Mouse (Mus musculus): ENCODE measurements at regions not wholly inside any gene's neighbourhood (a gene's known extent, or its start where the extent isn't known, plus 50 kb on each side); places are given as distances from the start of the nearest gene placed in this dataset.
A peak's percentile ranks its signal among the peaks of the same experiment; 100 is the strongest.

DNA sequence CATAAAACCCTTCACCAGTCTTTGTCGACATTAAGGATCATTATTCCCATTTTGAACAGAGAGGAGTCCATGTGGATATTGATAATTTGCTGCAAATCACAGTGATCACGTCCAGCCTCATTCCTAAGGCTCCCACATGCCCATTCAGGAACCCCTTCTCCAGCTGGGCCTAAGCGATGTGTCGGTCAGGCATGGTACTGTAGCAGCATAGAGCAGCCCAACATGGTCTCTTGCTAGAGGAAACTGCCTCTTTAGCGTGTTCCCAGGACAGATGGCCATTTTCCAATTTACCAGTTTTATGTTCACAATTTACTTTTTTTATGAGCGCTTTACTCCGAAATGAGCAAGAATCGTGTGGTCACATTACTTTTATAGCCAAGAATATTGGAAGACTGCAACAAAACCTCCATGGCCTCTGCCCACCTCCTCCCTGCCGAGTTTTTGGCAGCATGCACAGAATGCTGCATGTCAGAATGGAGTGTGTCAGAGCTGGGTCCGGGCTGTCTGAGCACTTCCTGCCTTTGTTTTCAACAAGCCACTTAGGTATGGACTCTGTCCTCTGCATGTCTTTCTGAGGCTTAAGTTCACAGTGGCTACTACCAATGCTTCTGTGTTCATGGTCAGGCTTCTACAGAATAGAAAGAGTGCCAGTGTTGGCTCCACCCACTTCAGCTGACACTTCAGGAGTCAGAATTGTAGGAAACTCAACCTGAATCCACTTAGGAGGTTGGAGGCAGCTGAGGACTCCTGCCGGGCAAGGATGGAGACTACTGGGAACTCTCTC is 419.6 kb upstream of the Gm10131 start:
- Histone ChIP-seq H3K9me3 (ENCODE audit: control insufficient read depth, low read length) (no peaks in the 10 kb centered on the region), H3K27ac (ENCODE audit: low read depth, low read length) (no peak overlapping the region), H3K9ac (ENCODE audit: low read depth, low read length) (no peak overlapping the region), H3K4me3 (ENCODE audit: low read length) (no peak overlapping the region), H3K4me2 (ENCODE audit: low read length) (no peak overlapping the region), H3K27me3 (replicated peaks; ENCODE audit: control insufficient read depth, insufficient read depth, low read length) (no peaks in the 10 kb centered on the region), H3K4me1 (ENCODE audit: control insufficient read depth, insufficient read depth, low read depth, low read length) (no peaks in the 10 kb centered on the region), H3K36me3 (ENCODE audit: control insufficient read depth, insufficient read depth, low read length) (no peaks in the 10 kb centered on the region)
- 75% methylated on average over 11 of the region's 11 CpGs for WGBS
- ATAC-seq: no peak

DNA sequence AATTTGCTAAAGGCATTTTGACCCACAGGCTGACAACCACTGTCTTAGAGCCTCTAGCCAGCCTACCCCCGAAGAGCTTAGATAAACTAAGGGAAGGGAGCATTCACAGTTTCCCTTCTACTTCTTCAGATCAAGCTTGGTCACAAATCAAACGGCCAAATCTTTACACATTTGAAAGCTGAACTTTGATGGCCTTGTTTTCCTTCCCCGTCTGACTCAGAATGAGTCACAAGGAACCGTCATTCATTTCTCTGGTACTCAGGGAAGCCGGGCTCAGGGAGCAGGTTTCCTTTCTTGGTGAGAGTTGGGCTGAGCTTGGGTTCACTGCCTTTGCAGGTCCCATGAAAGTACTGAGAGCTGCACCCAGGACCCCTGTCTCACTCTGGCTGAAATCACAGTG is 418.5 kb upstream of the Gm10131 start:
- Histone ChIP-seq H3K4me2 (ENCODE audit: low read length) (no peak overlapping the region), H3K9ac (ENCODE audit: low read depth, low read length) (no peak overlapping the region), H3K36me3 (ENCODE audit: control insufficient read depth, insufficient read depth, low read length) (no peaks in the 10 kb centered on the region), H3K9me3 (ENCODE audit: control insufficient read depth, low read length) (no peaks in the 10 kb centered on the region), H3K27me3 (replicated peaks; ENCODE audit: control insufficient read depth, insufficient read depth, low read length) (no peaks in the 10 kb centered on the region), H3K4me3 (ENCODE audit: low read length) (no peak overlapping the region), H3K4me1 (ENCODE audit: control insufficient read depth, insufficient read depth, low read depth, low read length) (no peaks in the 10 kb centered on the region), H3K27ac (ENCODE audit: low read depth, low read length) (no peak overlapping the region)
- ATAC-seq: no peak
- 85% methylated on average over 5 of the region's 5 CpGs for WGBS

GRCm38 (mm10) chr8:34529452-34529851 is 417.9 kb upstream of the Gm10131 start:
- H3K4me3 ChIP-seq (ENCODE audit: low read length): no peak overlapping the region
- no peak overlapping the region for H3K4me2 ChIP-seq (ENCODE audit: low read length)
- H3K27me3 ChIP-seq (replicated peaks; ENCODE audit: control insufficient read depth, insufficient read depth, low read length): no peaks in the 10 kb centered on the region
- H3K4me1 ChIP-seq (ENCODE audit: control insufficient read depth, insufficient read depth, low read depth, low read length): no peaks in the 10 kb centered on the region
- no peaks in the 10 kb centered on the region for H3K36me3 ChIP-seq (ENCODE audit: control insufficient read depth, insufficient read depth, low read length)
- H3K27ac ChIP-seq (ENCODE audit: low read depth, low read length): no peak overlapping the region
- peak; percentile 54; the same call in 1 of the 2 replicates for ATAC-seq
- no peaks in the 10 kb centered on the region for H3K9me3 ChIP-seq (ENCODE audit: control insufficient read depth, low read length)
- 70% methylated on average over 1 of the region's 1 CpGs for WGBS
- H3K9ac ChIP-seq (ENCODE audit: low read depth, low read length): no peak overlapping the region

- Histone ChIP-seq H3K27ac (ENCODE audit: low read depth, low read length) (no peak overlapping the region), H3K9me3 (ENCODE audit: control insufficient read depth, low read length) (no peaks in the 10 kb centered on the region), H3K27me3 (replicated peaks; ENCODE audit: control insufficient read depth, insufficient read depth, low read length) (no peaks in the 10 kb centered on the region), H3K4me1 (ENCODE audit: control insufficient read depth, insufficient read depth, low read depth, low read length) (no peaks in the 10 kb centered on the region), H3K4me2 (ENCODE audit: low read length) (no peak overlapping the region), H3K36me3 (ENCODE audit: control insufficient read depth, insufficient read depth, low read length) (no peaks in the 10 kb centered on the region), H3K4me3 (ENCODE audit: low read length) (no peak overlapping the region), H3K9ac (ENCODE audit: low read depth, low read length) (no peak overlapping the region)
- ATAC-seq: no peak
- WGBS: 90% methylated on average over 3 of the region's 3 CpGs
Measured at GRCm38 (mm10) chr8:34528213-34528612, 416.7 kb upstream of the Gm10131 start.

GRCm38 (mm10) chr8:34525231-34525630 is 413.7 kb upstream of the Gm10131 start:
- no peak for ATAC-seq
- H3K4me3 ChIP-seq (ENCODE audit: low read length): no peak overlapping the region
- no peak overlapping the region for H3K27ac ChIP-seq (ENCODE audit: low read depth, low read length)
- H3K9me3 ChIP-seq (ENCODE audit: control insufficient read depth, low read length): no peaks in the 10 kb centered on the region
- H3K4me2 ChIP-seq (ENCODE audit: low read length): no peak overlapping the region
- no peaks in the 10 kb centered on the region for H3K36me3 ChIP-seq (ENCODE audit: control insufficient read depth, insufficient read depth, low read length)
- H3K9ac ChIP-seq (ENCODE audit: low read depth, low read length): no peak overlapping the region
- H3K27me3 ChIP-seq (replicated peaks; ENCODE audit: control insufficient read depth, insufficient read depth, low read length): no peaks in the 10 kb centered on the region
- 69% methylated on average over 4 of the region's 4 CpGs for WGBS
- H3K4me1 ChIP-seq (ENCODE audit: control insufficient read depth, insufficient read depth, low read depth, low read length): no peaks in the 10 kb centered on the region

DNA sequence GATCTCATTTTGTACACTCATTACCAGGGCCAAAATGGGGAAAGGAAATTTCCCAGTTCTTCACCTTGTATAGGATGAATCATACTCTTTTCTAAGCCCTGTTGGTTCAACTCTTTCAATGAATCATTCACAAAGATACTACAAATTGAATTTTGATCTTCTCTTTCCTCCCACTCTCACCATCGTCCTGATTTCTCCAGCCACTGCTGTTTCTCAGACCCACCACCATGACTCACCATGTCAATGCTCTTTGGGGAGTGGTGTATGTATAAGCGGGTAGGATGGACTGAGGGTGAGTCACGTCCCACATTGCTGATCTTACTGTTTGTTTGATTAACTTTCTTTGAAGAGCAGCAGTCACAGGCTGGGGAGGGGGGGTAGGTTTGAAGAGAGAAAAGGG is 412.3 kb upstream of the Gm10131 start:
- Histone ChIP-seq H3K9ac (ENCODE audit: low read depth, low read length) (no peak overlapping the region), H3K4me1 (ENCODE audit: control insufficient read depth, insufficient read depth, low read depth, low read length) (no peaks in the 10 kb centered on the region), H3K4me2 (ENCODE audit: low read length) (no peak overlapping the region), H3K27me3 (replicated peaks; ENCODE audit: control insufficient read depth, insufficient read depth, low read length) (no peaks in the 10 kb centered on the region), H3K36me3 (ENCODE audit: control insufficient read depth, insufficient read depth, low read length) (no peaks in the 10 kb centered on the region), H3K9me3 (ENCODE audit: control insufficient read depth, low read length) (no peaks in the 10 kb centered on the region), H3K27ac (ENCODE audit: low read depth, low read length) (no peak overlapping the region), H3K4me3 (ENCODE audit: low read length) (no peak overlapping the region)
- no peak for ATAC-seq
- 82% methylated on average over 3 of the region's 3 CpGs for WGBS

DNA sequence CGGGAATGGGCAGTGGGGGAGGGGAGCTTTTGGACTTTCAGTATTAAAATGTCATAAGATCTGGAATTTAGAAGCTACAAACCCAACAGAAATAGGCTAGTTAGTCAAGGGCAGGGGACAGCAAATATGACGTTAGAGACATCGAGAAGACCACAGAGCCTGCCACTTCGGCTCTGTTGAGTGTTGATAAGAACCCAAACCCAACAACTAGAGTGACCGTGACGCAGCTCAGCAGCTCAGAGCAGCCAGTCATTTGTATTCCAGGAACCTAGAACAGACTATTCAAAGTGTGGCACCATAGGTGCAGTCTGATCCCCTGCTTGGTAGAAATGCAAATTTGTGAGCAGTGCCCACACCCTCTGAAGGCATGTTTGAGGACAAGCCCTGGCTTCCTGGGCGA is 409.8 kb upstream of the Gm10131 start:
- Histone ChIP-seq H3K36me3 (ENCODE audit: control insufficient read depth, insufficient read depth, low read length) (no peaks in the 10 kb centered on the region), H3K27me3 (replicated peaks; ENCODE audit: control insufficient read depth, insufficient read depth, low read length) (no peaks in the 10 kb centered on the region), H3K4me2 (ENCODE audit: low read length) (no peak overlapping the region), H3K9ac (ENCODE audit: low read depth, low read length) (no peak overlapping the region), H3K27ac (ENCODE audit: low read depth, low read length) (no peak overlapping the region), H3K4me3 (ENCODE audit: low read length) (no peak overlapping the region), H3K9me3 (ENCODE audit: control insufficient read depth, low read length) (no peaks in the 10 kb centered on the region), H3K4me1 (ENCODE audit: control insufficient read depth, insufficient read depth, low read depth, low read length) (no peaks in the 10 kb centered on the region)
- 92% methylated on average over 7 of the region's 7 CpGs for WGBS
- ATAC-seq: no peak

GRCm38 (mm10) chr8:34520664-34521063 is 409.1 kb upstream of the Gm10131 start:
- ATAC-seq: 0 out of 2 replicates have a peak, but pooled peaks have one; percentile 58
- H3K4me1 ChIP-seq (ENCODE audit: control insufficient read depth, insufficient read depth, low read depth, low read length): no peaks in the 10 kb centered on the region
- no peak overlapping the region for H3K27ac ChIP-seq (ENCODE audit: low read depth, low read length)
- no peak overlapping the region for H3K4me2 ChIP-seq (ENCODE audit: low read length)
- H3K4me3 ChIP-seq (ENCODE audit: low read length): no peak overlapping the region
- 39% methylated on average over 4 of the region's 4 CpGs for WGBS
- no peak overlapping the region for H3K9ac ChIP-seq (ENCODE audit: low read depth, low read length)
- no peaks in the 10 kb centered on the region for H3K36me3 ChIP-seq (ENCODE audit: control insufficient read depth, insufficient read depth, low read length)
- H3K27me3 ChIP-seq (replicated peaks; ENCODE audit: control insufficient read depth, insufficient read depth, low read length): no peaks in the 10 kb centered on the region
- H3K9me3 ChIP-seq (ENCODE audit: control insufficient read depth, low read length): no peaks in the 10 kb centered on the region

DNA sequence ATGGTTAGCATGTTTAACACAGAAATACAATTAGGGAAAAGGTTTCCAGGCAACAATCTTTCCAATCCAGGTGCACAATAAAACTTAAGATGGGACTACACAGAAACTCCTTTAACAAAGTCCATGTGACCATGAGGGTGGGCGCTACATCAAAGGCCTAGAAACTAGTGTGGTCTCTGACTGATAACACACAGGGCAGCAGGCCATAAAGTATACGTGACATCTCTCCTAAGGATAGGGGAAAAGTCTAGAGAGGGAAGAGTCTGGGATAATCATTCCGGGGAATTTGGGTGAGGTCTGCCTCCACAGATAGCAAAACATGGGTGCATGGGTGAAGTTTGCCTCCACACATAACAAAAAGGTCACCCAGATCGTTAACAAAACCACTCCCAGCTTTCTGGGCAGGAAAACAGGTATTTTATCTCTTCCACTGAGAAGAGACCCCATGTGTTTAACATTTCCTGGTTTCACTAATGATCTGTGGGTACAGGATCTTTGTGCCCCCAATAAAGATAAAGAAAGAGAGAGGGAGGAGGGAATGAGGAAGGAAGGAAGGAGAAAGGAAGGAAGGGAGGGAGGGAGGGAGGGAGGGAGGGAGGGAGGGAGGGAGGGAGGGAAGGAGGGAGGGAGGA is 402.0 kb upstream of the Gm10131 start:
- no peak overlapping the region for H3K27ac ChIP-seq (ENCODE audit: low read depth, low read length)
- H3K4me3 ChIP-seq (ENCODE audit: low read length): no peak overlapping the region
- no peaks in the 10 kb centered on the region for H3K4me1 ChIP-seq (ENCODE audit: control insufficient read depth, insufficient read depth, low read depth, low read length)
- H3K9me3 ChIP-seq (ENCODE audit: control insufficient read depth, low read length): 0 out of 2 replicates have a peak, but pooled peaks cover 2% of the 10 kb centered on the region
- H3K36me3 ChIP-seq (ENCODE audit: control insufficient read depth, insufficient read depth, low read length): no peaks in the 10 kb centered on the region
- WGBS: 75% methylated on average over 4 of the region's 4 CpGs
- H3K9ac ChIP-seq (ENCODE audit: low read depth, low read length): no peak overlapping the region
- H3K4me2 ChIP-seq (ENCODE audit: low read length): no peak overlapping the region
- no peaks in the 10 kb centered on the region for H3K27me3 ChIP-seq (replicated peaks; ENCODE audit: control insufficient read depth, insufficient read depth, low read length)
- ATAC-seq: no peak
